Mouse (Mus musculus) stomach, embryonic 16.5 days (tissue): ENCODE measurements around the gene Mkln1. TPM values are rescaled to one million over a fixed set of nuclear protein-coding genes. Genes with fewer than 3 reads are reported as not detected.
A peak's percentile ranks its signal among the peaks of the same experiment; 100 is the strongest.

Experiments
- ATAC-seq: fragments of 200-750 bp; cut with Nextera tagmentation; 2 replicates; pipeline ENCODE4 v1.8.0; 2017; ENCODE audit warnings: moderate number of reproducible peaks, moderate TSS enrichment; ENCODE audit not compliant: insufficient read depth, low FRiP score
- H3K27ac ChIP-seq: fragments of 300-500 bp; sonication (generic); 2 replicates; pipeline ENCODE4 v1.5.1; 2014; ENCODE audit warnings: low read length
- H3K27me3 ChIP-seq: fragments of 300-500 bp; sonication (generic); 2 replicates; pipeline ENCODE4 v1.6.1; 2014; ENCODE audit warnings: low read length, control low read depth, mixed read lengths; ENCODE audit not compliant: control insufficient read depth, insufficient read depth
- H3K36me3 ChIP-seq: fragments of 300-500 bp; sonication (generic); 2 replicates; pipeline ENCODE4 v1.6.1; 2014; ENCODE audit warnings: low read length; ENCODE audit not compliant: control insufficient read depth, insufficient read depth
- H3K4me1 ChIP-seq: fragments of 300-500 bp; sonication (generic); 2 replicates; pipeline ENCODE4 v1.6.1; 2014; ENCODE audit warnings: low read length, control low read depth, mixed read lengths; ENCODE audit not compliant: control insufficient read depth, insufficient read depth
- H3K4me2 ChIP-seq: fragments of 300-500 bp; sonication (generic); 2 replicates; pipeline ENCODE4 v1.6.1; 2014; ENCODE audit warnings: low read depth, low read length, mixed read lengths
- H3K4me3 ChIP-seq: fragments of 300-500 bp; sonication (generic); replicated peaks from 2 replicates; pipeline ENCODE4 v1.5.1; 2014; ENCODE audit warnings: mild to moderate bottlenecking, low read length
- H3K9ac ChIP-seq: fragments of 300-500 bp; sonication (generic); 2 replicates; pipeline ENCODE4 v1.6.1; 2014; ENCODE audit warnings: low read length
- H3K9me3 ChIP-seq: fragments of 300-500 bp; sonication (generic); replicated peaks from 2 replicates; pipeline ENCODE4 v1.6.1; 2016; ENCODE audit warnings: low read length, control low read depth; ENCODE audit not compliant: control insufficient read depth
- WGBS: fragments of 180-500 bp; shearing (Covaris S2); extraction: QIAGEN DNeasy Blood & Tissue Kit; methylation state at CpG from one replicate; pipeline ENCODE4 v1.1.7; 2014; 5-methylcytosine and 5-hydroxymethylcytosine counted together
- polyA plus RNA-seq: library from polyadenylated mRNA; unstranded; fragments of >200 nt; fragmentation: Nextera tagmentation; extraction: Ambion mirVana; gene quantifications from 2 replicates; pipeline ENCODE4 v1.2.1, GENCODE M21; 2015

The Mkln1 gene
- polyA plus RNA-seq = 185 TPM in 2 replicates

GRCm38 (mm10) chr6:31398431-31399205, at the start of gene Mkln1:
Gene Mkln1 (plus strand): TSS chr6:31398735.
- no peaks in the 10 kb centered on the region for H3K9me3 ChIP-seq
- peak within 1 kb of the TSS; percentile 96 for H3K4me2 ChIP-seq
- WGBS = under 1% methylated on average over 63 of the region's 65 CpGs
- H3K4me3 ChIP-seq = peak within 1 kb of the TSS; percentile 78
- peak within 1 kb of the TSS; percentile 90 for H3K27ac ChIP-seq
- peak within 1 kb of the TSS; percentile 98 for H3K9ac ChIP-seq
- H3K4me1 ChIP-seq = peaks cover 28% of the 10 kb centered on the region
- ATAC-seq = peak; percentile 98
- no peaks in the 10 kb centered on the region for H3K27me3 ChIP-seq
- H3K36me3 ChIP-seq = no peaks in the 10 kb centered on the region

GRCm38 (mm10) chr6:31356444-31357191, 41.9 kb upstream of the Mkln1 start:
- ATAC-seq = no peak
- Histone ChIP-seq H3K4me3 (no peak overlapping the region), H3K4me2 (no peak overlapping the region), H3K36me3 (no peaks in the 10 kb centered on the region), H3K4me1 (no peaks in the 10 kb centered on the region), H3K9ac (no peak overlapping the region), H3K9me3 (no peaks in the 10 kb centered on the region), H3K27ac (no peak overlapping the region), H3K27me3 (no peaks in the 10 kb centered on the region)
- 82% methylated on average over 26 of the region's 26 CpGs for WGBS

- Histone ChIP-seq H3K4me1 (no peaks in the 10 kb centered on the region), H3K4me2 (no peak overlapping the region), H3K27ac (no peak overlapping the region), H3K9ac (no peak overlapping the region), H3K36me3 (no peaks in the 10 kb centered on the region), H3K27me3 (no peaks in the 10 kb centered on the region), H3K4me3 (no peak overlapping the region), H3K9me3 (no peaks in the 10 kb centered on the region)
- ATAC-seq = no peak
- WGBS = 56% methylated on average over 4 of the region's 4 CpGs
Observed at GRCm38 (mm10) chr6:31357286-31357685, 41.2 kb upstream of the Mkln1 start.

GRCm38 (mm10) chr6:31362617-31363016, 35.9 kb upstream of the Mkln1 start:
- no peak overlapping the region for H3K4me3 ChIP-seq
- WGBS = 66% methylated on average over 11 of the region's 11 CpGs
- no peak for ATAC-seq
- no peak overlapping the region for H3K9ac ChIP-seq
- no peak overlapping the region for H3K4me2 ChIP-seq
- H3K9me3 ChIP-seq = no peaks in the 10 kb centered on the region
- no peaks in the 10 kb centered on the region for H3K27me3 ChIP-seq
- H3K4me1 ChIP-seq = no peaks in the 10 kb centered on the region
- no peaks in the 10 kb centered on the region for H3K36me3 ChIP-seq
- no peak overlapping the region for H3K27ac ChIP-seq

- H3K27me3 ChIP-seq = no peaks in the 10 kb centered on the region
- no peak for ATAC-seq
- H3K27ac ChIP-seq = no peak overlapping the region
- no peaks in the 10 kb centered on the region for H3K9me3 ChIP-seq
- no peak overlapping the region for H3K9ac ChIP-seq
- no peak overlapping the region for H3K4me2 ChIP-seq
- WGBS = 83% methylated on average over 3 of the region's 3 CpGs
- no peaks in the 10 kb centered on the region for H3K4me1 ChIP-seq
- no peak overlapping the region for H3K4me3 ChIP-seq
- H3K36me3 ChIP-seq = no peaks in the 10 kb centered on the region
Observed at GRCm38 (mm10) chr6:31364399-31364798, 34.1 kb upstream of the Mkln1 start.

- Histone ChIP-seq H3K9ac (no peak overlapping the region), H3K4me3 (no peak overlapping the region), H3K27ac (no peak overlapping the region), H3K9me3 (no peaks in the 10 kb centered on the region), H3K36me3 (no peaks in the 10 kb centered on the region), H3K4me2 (no peak overlapping the region), H3K27me3 (no peaks in the 10 kb centered on the region), H3K4me1 (0 out of 2 replicates have a peak, but pooled peaks cover 4% of the 10 kb centered on the region)
- no peak for ATAC-seq
- 79% methylated on average over 10 of the region's 10 CpGs for WGBS
Observed at GRCm38 (mm10) chr6:31367947-31368346, 30.6 kb upstream of the Mkln1 start.

GRCm38 (mm10) chr6:31368559-31368958, 30.0 kb upstream of the Mkln1 start:
- no peaks in the 10 kb centered on the region for H3K9me3 ChIP-seq
- no peak overlapping the region for H3K27ac ChIP-seq
- no peaks in the 10 kb centered on the region for H3K36me3 ChIP-seq
- H3K4me1 ChIP-seq = 0 out of 2 replicates have a peak, but pooled peaks cover 4% of the 10 kb centered on the region
- WGBS = 34% methylated on average over 1 of the region's 1 CpGs
- H3K27me3 ChIP-seq = no peaks in the 10 kb centered on the region
- no peak overlapping the region for H3K9ac ChIP-seq
- no peak overlapping the region for H3K4me2 ChIP-seq
- H3K4me3 ChIP-seq = no peak overlapping the region
- ATAC-seq = no peak

GRCm38 (mm10) chr6:31369875-31370274, 28.7 kb upstream of the Mkln1 start:
- Histone ChIP-seq H3K4me2 (no peak overlapping the region), H3K4me3 (no peak overlapping the region), H3K36me3 (no peaks in the 10 kb centered on the region), H3K27me3 (no peaks in the 10 kb centered on the region), H3K9ac (no peak overlapping the region), H3K9me3 (no peaks in the 10 kb centered on the region), H3K4me1 (0 out of 2 replicates have a peak, but pooled peaks cover 4% of the 10 kb centered on the region), H3K27ac (no peak overlapping the region)
- WGBS = 65% methylated on average over 3 of the region's 3 CpGs
- ATAC-seq = no peak

GRCm38 (mm10) chr6:31370550-31371061, 27.9 kb upstream of the Mkln1 start:
- no peaks in the 10 kb centered on the region for H3K36me3 ChIP-seq
- H3K27me3 ChIP-seq = no peaks in the 10 kb centered on the region
- H3K4me2 ChIP-seq = no peak overlapping the region
- no peaks in the 10 kb centered on the region for H3K9me3 ChIP-seq
- no peak overlapping the region for H3K4me3 ChIP-seq
- no peak overlapping the region for H3K9ac ChIP-seq
- 0 out of 2 replicates have a peak overlapping the region, but pooled peaks have one; percentile 33 for H3K27ac ChIP-seq
- 61% methylated on average over 14 of the region's 14 CpGs for WGBS
- no peak for ATAC-seq
- H3K4me1 ChIP-seq = 0 out of 2 replicates have a peak, but pooled peaks cover 4% of the 10 kb centered on the region
